ENCODE assay signal across 14 mouse cellular contexts in the genomic region with DNA sequence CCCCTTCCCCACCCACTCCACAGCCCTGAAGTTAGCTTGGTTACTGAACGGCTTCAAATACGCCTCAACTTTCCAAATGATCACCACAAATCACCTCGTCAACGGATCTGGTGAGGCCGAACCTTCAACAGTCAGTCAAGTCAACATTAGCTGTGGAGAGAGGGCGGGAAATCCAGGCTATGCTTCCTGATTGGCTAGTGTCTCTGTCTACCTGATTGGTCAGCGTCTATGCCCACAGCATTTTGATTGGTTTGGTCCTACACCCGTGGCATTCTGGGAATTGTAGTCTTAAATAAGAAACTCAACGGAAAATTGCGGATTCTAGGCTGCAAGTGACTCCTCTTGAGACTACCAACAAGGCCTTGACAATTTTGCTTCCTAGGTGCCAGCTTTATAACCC. TPM values are rescaled to one million over a fixed set of nuclear protein-coding genes. Genes with fewer than 3 reads are reported as not detected.
DNase-seq lines count a peak whose midpoint lies in the region; ATAC-seq and TF ChIP-seq lines count a peak whose summit lies in the region.
"Had no signal": no experiment of that assay in that cellular context is flagged by ENCODE, and none has a peak within 500 bp of the region (broad histone marks: within the 10 kb centered on the region; RNA-seq: fewer than 3 reads in every experiment).

A gene (minus strand): TSS at position 133 of the 400 bp plus-strand sequence.

- H3K27me3 ChIP-seq in stomach, postnatal 0 days (ENCODE audit: control insufficient read depth, insufficient read depth, low read length) = no peaks in the 10 kb centered on the region
- H3K27me3 ChIP-seq: embryonic facial prominence, embryonic 13.5 days; midbrain, embryonic 12.5 days had no signal

- WGBS in stomach, postnatal 0 days = 84% methylated on average over 10 of the region's 10 CpGs

- H3K27ac ChIP-seq in stomach, postnatal 0 days (replicated peaks) = no peak within 1 kb of the TSS
- H3K27ac ChIP-seq: embryonic facial prominence, embryonic 13.5 days; heart, adult 2 months; midbrain, embryonic 12.5 days had no signal

- no peaks in the 10 kb centered on the region for H3K4me1 ChIP-seq in stomach, postnatal 0 days (replicated peaks; ENCODE audit: control insufficient read depth, insufficient read depth)
- H3K4me1 ChIP-seq: midbrain, embryonic 12.5 days had no signal

- H3K9me3 ChIP-seq in stomach, postnatal 0 days (ENCODE audit: control insufficient read depth, low read length) = no peaks in the 10 kb centered on the region
- H3K9me3 ChIP-seq: embryonic facial prominence, embryonic 13.5 days; midbrain, embryonic 12.5 days had no signal

- TF ChIP-seq CTCF in stomach, postnatal 0 days (IDR thresholded peaks at IDR 0.05; ENCODE audit: low read depth) = no peak

- H3K4me2 ChIP-seq in stomach, postnatal 0 days (replicated peaks; ENCODE audit: low read depth) = no peak within 1 kb of the TSS
- H3K4me2 ChIP-seq: embryonic facial prominence, embryonic 13.5 days; midbrain, embryonic 12.5 days had no signal

- H3K36me3 ChIP-seq in stomach, postnatal 0 days (ENCODE audit: control insufficient read depth, insufficient read depth, low read length) = no peaks in the 10 kb centered on the region
- H3K36me3 ChIP-seq: embryonic facial prominence, embryonic 13.5 days; midbrain, embryonic 12.5 days had no signal

- DNase-seq in embryo, embryonic 10 days (ENCODE audit: low spot score) = peak; percentile 59
- DNase-seq in embryo, embryonic 10.5 days (ENCODE audit: low spot score) = no peak
- DNase-seq in lung, postnatal 36 days = peak; percentile 5
- DNase-seq in lung, postnatal 14 days = no peak
- peak; percentile 23 for DNase-seq in retina, embryonic 14.5 days (ENCODE audit: low spot score)
- no peak for DNase-seq in stomach, postnatal 0 days (ENCODE audit: low spot score)
- no peak for DNase-seq in left cerebral cortex, adult 11 months (ENCODE audit: low spot score)
- DNase-seq: adrenal gland, postnatal 25 days; heart, adult 2 months; kidney, adult 18-20 months had no signal

- no peak for TF ChIP-seq EP300 in stomach, postnatal 0 days (optimal IDR thresholded peaks at IDR 0.05)

- H3K9ac ChIP-seq in stomach, postnatal 0 days (ENCODE audit: low read length) = no peak within 1 kb of the TSS
- H3K9ac ChIP-seq: embryonic facial prominence, embryonic 13.5 days; midbrain, embryonic 12.5 days had no signal

- no peak within 1 kb of the TSS for H3K4me3 ChIP-seq in stomach, postnatal 0 days (ENCODE audit: low read depth, low read length)
- H3K4me3 ChIP-seq: embryonic facial prominence, embryonic 13.5 days; heart, adult 2 months; midbrain, embryonic 12.5 days had no signal

- ATAC-seq in common myeloid progenitor, adult 5-6 weeks (replicated peaks; ENCODE audit: low read depth, poor library complexity, severe bottlenecking) = peak; percentile 60; the same call in 1 of the 2 replicates
- ATAC-seq in stomach, postnatal 0 days (ENCODE audit: low FRiP score, low TSS enrichment) = no peak

RNA-seq across cellular contexts. Expression of the gene that starts here (rescaled TPM):
- not detected in 2 replicates for total RNA-seq in common myeloid progenitor, adult 5-6 weeks (2017)
- polyA plus RNA-seq in stomach, postnatal 0 days (2015; fragmentation: Nextera tagmentation; extraction: Ambion mirVana) = not detected in 2 replicates
- total RNA-seq: adrenal gland, postnatal 25 days; heart, adult 2 months had no signal
- polyA plus RNA-seq: C2C12; heart, adult 2 months; midbrain, embryonic 12.5 days had no signal

Comparison
In these comparisons a context has a peak if more than half of its experiments do, and no peak if none do; other contexts are left out.
1. DNase-seq: peak in embryo, embryonic 10 days (single experiment), lung, postnatal 36 days (single experiment) and retina, embryonic 14.5 days (single experiment); none in embryo, embryonic 10.5 days (single experiment), lung, postnatal 14 days (single experiment), stomach, postnatal 0 days (single experiment) and left cerebral cortex, adult 11 months (single experiment).
2. Peak in ATAC-seq in common myeloid progenitor, adult 5-6 weeks; RNA of the gene not detected or under 1 TPM.